Mouse (Mus musculus) urinary bladder, postnatal 36 days (tissue): ENCODE results near the gene Chrna9.
A peak's percentile ranks its signal among the peaks of the same experiment; 100 is the strongest.

ENCODE experiments used
- DNase-seq, 2 experiments: peaks; one replicate each; pipeline ENCODE4 v3.0.0; 2022; ENCODE audit warnings: low spot score in 2 of 2, mixed read lengths in 1 of 2

Chrna9 gene

GRCm38 (mm10) chr5:65919326-65919725, 15.4 kb upstream of the Chrna9 start:
- no peak for DNase-seq

GRCm38 (mm10) chr5:65919904-65920303, 14.8 kb upstream of the Chrna9 start:
- DNase-seq, result no peak

GRCm38 (mm10) chr5:65920701-65921426, 13.9 kb upstream of the Chrna9 start:
- DNase-seq, result no peak

- DNase-seq, result no peak
Observed at GRCm38 (mm10) chr5:65921477-65922138, 13.1 kb upstream of the Chrna9 start.

GRCm38 (mm10) chr5:65926666-65927065, 8.1 kb upstream of the Chrna9 start:
- DNase-seq, result no peak

GRCm38 (mm10) chr5:65929162-65929561, 5.6 kb upstream of the Chrna9 start:
- DNase-seq, result no peak

GRCm38 (mm10) chr5:65930171-65930570, 4.5 kb upstream of the Chrna9 start:
- DNase-seq, result no peak

- no peak for DNase-seq
Observed at GRCm38 (mm10) chr5:65933258-65933657, 1.5 kb upstream of the Chrna9 start.

GRCm38 (mm10) chr5:65933764-65934163, 957 bp upstream of the Chrna9 start:
- no peak for DNase-seq

- no peak for DNase-seq
Observed at GRCm38 (mm10) chr5:65937011-65937726, 2.4 kb downstream of the Chrna9 start.

- peak; percentile 78 to 82 for DNase-seq
Observed at GRCm38 (mm10) chr5:65937998-65938715, 3.4 kb downstream of the Chrna9 start.

- no peak for DNase-seq
Observed at GRCm38 (mm10) chr5:65941145-65941544, 6.4 kb downstream of the Chrna9 start.

- no peak for DNase-seq
Observed at GRCm38 (mm10) chr5:65949822-65950221, 15.1 kb downstream of the Chrna9 start.

- DNase-seq, result no peak
Observed at GRCm38 (mm10) chr5:65950236-65950635, 15.5 kb downstream of the Chrna9 start.

- no peak for DNase-seq
Observed at GRCm38 (mm10) chr5:65950679-65951512, 16.2 kb downstream of the Chrna9 start.

GRCm38 (mm10) chr5:65951513-65951909, 16.8 kb downstream of the Chrna9 start:
- DNase-seq, result no peak

GRCm38 (mm10) chr5:65954130-65955080, 19.7 kb downstream of the Chrna9 start:
- DNase-seq, result no peak

GRCm38 (mm10) chr5:65955343-65956143, 20.8 kb downstream of the Chrna9 start:
- DNase-seq, result peak; percentile 73 to 77
